Mouse (Mus musculus): ENCODE data around the gene Rag2.
A peak's percentile ranks its signal among the peaks of the same experiment; 100 is the strongest.

The Rag2 gene

DNA sequence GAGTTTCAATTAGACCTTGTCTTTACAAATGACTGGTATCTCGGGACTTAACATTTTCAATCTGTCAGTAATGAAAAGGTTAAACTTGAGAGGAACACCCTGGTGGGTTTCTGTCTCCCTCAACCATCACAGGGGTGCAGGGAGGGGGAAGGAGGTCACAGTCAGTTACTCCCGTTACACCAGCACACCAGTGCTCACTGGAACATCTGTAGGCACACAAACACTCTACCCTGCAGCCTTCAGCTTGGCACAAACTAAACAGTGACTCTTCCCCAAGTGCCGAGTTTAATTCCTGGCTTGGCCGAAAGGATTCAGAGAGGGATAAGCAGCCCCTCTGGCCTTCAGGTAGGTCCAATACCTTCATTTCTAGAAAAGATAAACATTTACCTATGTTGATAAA, at the start of gene Rag2:
Gene Rag2, plus strand, starts transcription at position 193 of the 400 bp plus-strand sequence.
- DNase-seq, result no peak

- DNase-seq, result no peak
Observed at GRCm38 (mm10) chr2:101577243-101577642, 47.3 kb upstream of the Rag2 start.

GRCm38 (mm10) chr2:101580027-101580426, 44.5 kb upstream of the Rag2 start:
- DNase-seq, result no peak

DNA sequence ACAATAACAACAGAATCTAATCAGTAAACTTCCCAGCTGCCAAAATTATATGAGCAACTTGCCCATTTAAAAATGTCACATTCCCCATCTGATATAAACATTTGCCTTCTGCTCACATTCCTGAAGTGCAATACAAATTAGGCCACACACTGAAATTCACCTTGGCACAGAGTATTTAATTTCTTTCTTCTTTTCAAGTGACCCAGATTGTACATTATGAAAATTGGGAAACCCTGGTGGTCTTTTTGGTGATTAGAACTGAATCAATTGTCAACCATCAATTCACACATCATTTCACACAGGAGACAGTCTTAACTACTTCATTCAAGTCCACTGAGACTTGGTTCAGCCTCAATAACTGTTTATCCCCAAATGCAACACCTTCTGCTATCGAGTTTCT, 44.1 kb upstream of the Rag2 start:
- no peak for DNase-seq

DNA sequence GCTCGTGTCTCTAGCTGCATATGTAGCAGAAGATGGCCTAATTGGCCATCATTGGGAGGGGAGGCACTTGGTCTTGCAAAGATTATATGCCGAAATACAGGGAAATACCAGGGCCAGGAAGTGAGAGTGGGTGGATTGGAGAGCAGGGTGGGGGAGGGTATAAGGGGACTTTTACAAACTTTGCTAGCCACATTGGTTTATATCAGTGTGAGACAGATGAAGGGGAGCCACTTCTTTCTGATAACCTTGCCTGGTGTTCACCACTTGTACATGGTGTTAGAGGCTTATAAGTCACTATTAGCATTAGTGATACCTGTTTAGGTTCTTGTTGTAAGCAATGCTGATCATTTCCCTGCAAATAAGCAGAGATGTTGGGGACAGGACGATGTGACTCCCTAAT, 43.5 kb upstream of the Rag2 start:
- no peak for DNase-seq

GRCm38 (mm10) chr2:101581418-101581817, 43.1 kb upstream of the Rag2 start:
- DNase-seq, result no peak

- DNase-seq, result no peak
Observed at GRCm38 (mm10) chr2:101591356-101591755, 33.2 kb upstream of the Rag2 start.

DNA sequence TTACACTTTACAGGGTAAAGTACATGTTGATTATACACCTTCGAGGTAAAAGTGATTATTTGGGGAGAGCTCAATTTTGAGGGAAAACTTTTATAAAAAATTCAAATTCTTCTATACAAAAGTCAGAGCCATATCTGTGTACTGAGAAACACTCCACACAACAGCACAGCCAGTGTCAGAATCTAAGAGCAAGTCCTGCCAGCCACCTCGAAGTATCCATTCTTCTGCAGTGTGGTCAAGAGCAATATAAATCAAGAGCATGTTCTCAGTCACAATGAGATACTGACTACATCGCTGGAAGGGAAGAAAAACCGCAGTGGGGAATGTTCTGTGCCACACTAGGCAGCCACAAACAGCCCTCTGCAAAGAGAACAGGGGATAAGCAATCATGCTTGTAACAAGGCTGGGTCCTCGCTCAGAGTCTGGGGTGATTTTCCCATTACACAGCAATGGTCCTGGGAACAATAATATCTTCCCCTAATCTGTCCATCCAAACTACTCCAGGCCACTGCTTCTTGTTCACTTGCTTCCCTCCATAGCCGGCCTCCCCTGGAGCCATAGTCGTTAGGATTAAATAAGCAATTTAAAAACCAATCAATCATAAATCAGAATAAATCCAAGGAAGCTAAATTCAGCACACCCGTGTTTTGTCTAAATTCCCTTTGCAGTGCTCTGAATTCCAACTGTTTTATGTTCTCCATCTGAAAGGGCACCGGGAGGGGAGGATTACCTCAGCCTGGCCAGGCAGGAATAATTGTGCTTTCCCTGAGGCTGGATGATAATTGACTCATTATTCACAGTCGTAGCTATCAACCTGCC, 32.3 kb upstream of the Rag2 start:
- no peak for DNase-seq

- no peak for DNase-seq
Observed at GRCm38 (mm10) chr2:101592886-101593285, 31.6 kb upstream of the Rag2 start.

- DNase-seq, result no peak
Observed at GRCm38 (mm10) chr2:101594681-101595080, 29.8 kb upstream of the Rag2 start.

DNA sequence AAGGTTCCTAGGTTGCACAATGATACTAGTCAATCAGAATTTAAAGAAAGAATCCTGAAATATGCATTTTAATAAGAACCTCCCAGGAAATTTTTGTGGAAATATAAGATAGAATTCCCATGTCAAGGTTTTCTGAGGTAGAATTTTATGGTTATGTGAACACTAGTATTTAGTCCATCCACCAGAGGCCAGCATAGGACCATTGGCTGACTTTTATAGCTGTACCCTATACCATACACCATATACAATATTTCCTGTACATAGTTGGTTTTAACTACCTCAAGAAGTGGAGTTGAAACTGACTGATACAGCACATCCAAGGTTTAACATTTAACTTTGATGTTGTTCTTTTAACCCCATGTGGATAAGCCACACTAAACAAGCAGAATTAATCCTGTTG, 27.3 kb upstream of the Rag2 start:
- no peak for DNase-seq

DNA sequence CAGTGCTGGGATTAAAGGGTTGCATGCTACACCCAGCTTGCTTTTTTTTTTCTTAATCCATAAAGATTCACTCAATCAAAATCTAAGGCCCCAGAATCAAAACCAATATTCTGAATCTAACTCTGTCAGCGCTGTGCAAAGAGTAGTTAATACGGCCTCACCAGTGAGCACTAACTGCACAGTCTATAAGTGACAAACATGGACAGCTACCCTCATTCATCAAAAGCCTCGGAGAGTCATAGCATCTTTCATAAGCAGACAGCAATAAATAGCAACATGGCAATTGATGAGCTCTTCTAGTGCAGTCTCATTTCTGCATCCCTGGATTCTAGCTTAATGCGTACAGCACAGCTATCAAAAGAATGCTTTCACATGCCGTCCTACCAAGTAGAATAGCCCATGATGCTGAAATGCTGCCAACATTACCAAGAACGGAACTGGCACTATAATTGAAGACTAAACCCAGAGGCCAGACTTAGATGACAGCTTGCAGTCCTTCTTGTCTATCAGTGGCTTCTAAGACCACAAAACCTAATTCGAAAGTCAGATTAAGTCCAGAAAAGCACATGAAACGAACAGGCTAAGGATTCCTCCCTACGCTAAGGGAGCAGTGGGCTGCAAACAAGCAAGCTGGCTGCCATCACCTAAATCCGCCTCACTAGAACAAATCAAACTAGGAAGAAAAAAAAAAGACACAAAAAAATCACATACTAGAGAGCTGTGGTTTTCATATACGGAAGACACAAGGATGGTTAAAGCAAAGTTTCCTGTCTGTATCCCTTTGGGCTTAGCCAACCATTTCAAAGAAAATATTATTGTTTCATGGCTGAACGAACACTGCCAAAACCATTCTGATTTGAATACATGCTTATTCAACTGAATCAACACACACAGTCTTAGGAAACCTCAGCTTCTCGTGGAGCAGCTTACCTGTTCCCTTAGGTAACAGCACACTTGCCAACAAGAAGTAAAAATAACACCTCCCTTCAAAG, 26.0 kb upstream of the Rag2 start:
- peak in 1 of 2 experiments; percentile 22 for DNase-seq

GRCm38 (mm10) chr2:101600703-101601102, 23.8 kb upstream of the Rag2 start:
- DNase-seq, result peak; percentile 17 to 23

- DNase-seq, result no peak
Observed at GRCm38 (mm10) chr2:101603099-101603498, 21.4 kb upstream of the Rag2 start.

- no peak for DNase-seq
Observed at GRCm38 (mm10) chr2:101608232-101608894, 16.2 kb upstream of the Rag2 start.

- DNase-seq, result no peak
Observed at GRCm38 (mm10) chr2:101610861-101611260, 13.7 kb upstream of the Rag2 start.

DNA sequence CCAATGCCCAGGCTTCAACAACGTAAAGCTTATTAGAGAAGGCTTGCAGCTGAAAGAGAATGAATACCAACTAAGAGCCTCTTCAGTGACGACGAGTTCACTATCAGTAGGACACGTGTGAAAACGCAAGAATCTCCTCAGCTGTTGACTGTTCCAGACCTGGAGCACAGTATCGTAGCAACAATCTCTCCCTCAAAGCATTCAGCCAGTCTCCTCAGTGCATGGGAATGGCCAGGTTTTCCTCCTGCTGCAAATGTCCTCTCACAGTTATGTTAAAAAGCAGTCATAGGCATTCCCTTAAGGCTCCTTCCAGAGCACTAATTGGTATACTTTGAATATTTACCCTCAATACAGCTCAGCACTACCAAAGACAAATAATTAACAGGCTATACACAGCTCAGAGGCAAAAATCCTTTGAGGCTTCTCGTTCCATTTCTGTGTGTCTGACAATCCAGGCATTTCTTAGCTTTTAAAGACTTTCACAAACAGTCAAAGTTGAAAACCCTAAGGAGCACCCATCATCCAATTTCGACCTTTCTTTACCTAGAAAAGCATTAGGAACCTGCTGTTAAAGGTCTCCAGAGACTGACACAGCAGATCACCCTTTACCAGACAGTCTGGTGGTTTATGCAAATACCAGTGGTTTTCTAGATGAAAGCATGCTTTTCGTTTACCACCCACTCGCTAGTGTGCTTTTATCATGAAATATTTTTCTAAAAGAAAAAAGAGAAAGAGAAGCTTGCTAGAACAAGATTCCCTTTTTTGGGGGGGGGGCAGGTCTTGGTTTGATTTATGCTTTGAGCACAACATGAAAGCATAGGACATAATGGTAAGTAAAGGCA, 8.8 kb upstream of the Rag2 start:
- no peak for DNase-seq

GRCm38 (mm10) chr2:101618373-101618772, 6.1 kb upstream of the Rag2 start:
- DNase-seq, result no peak

- DNase-seq, result no peak
Observed at GRCm38 (mm10) chr2:101620899-101621298, 3.6 kb upstream of the Rag2 start.

DNA sequence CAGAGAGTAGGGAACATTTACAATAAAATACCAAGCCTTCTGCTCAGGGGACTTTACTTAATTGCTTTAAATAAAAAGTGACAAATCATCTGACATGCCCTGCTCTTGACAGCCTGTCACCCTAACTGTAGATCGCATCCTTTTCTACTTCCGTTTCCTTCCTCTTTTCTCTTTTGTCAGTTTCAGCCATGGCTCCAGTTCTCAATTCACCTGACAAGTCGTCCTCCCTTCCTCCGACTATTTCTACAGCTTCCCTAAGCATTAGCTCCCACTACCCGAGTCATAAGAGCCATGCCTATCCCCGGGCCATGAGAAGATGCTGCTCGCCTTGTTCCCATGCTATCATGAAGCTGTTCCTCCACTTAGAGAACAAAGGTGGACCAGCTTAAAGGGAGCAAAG, 2.9 kb upstream of the Rag2 start:
- no peak for DNase-seq

DNA sequence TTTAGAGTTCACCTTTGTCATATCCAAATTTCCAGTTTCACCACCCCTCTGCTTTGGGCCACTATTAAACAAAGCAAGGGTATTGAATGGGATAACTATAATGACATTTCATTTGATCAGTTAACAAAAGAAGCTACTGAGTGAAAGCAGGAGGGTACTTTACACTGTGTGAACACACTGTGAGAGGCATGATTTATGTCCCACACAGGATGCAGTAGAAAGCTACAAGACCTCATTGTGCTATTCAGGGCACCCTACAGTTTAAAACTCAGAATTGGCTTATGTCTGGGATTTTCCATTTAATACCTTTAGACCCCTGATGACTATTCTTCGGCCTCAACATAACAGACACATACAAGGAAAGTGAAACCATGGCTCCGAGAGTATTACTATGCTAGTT, 1.5 kb upstream of the Rag2 start:
- no peak for DNase-seq

- no peak for DNase-seq
Observed at GRCm38 (mm10) chr2:101624011-101624410, 507 bp upstream of the Rag2 start.
